Mouse (Mus musculus) hindbrain, embryonic 15.5 days (tissue): Measurements from ENCODE around the gene Plk4. TPM values are rescaled to one million over a fixed set of nuclear protein-coding genes. Genes with fewer than 3 reads are reported as not detected.
"Not testable (repeated sequence)": the region's sequence is repeated elsewhere in the genome, so short reads cannot be mapped to it uniquely, and the experiment has no call there.

Experiments used
- ATAC-seq: fragments of 200-750 bp; cut with Nextera tagmentation; 2 replicates; pipeline ENCODE4 v1.8.0; 2017; ENCODE audit warnings: low read depth, moderate number of reproducible peaks, moderate TSS enrichment; ENCODE audit not compliant: low FRiP score
- H3K27ac ChIP-seq: fragments of 300-500 bp; sonication (generic); replicated peaks from 2 replicates; pipeline ENCODE4 v1.5.1; 2015; ENCODE audit warnings: mild to moderate bottlenecking, inconsistent platforms
- H3K27me3 ChIP-seq: fragments of 300-500 bp; sonication (generic); 2 replicates; pipeline ENCODE4 v1.6.1; 2015; ENCODE audit warnings: control low read depth, inconsistent platforms
- H3K36me3 ChIP-seq: fragments of 300-500 bp; sonication (generic); 2 replicates; pipeline ENCODE4 v1.6.1; 2015; ENCODE audit warnings: control low read depth, inconsistent platforms
- H3K4me1 ChIP-seq: fragments of 300-500 bp; sonication (generic); replicated peaks from 2 replicates; pipeline ENCODE4 v1.6.1; 2015; ENCODE audit warnings: control low read depth, inconsistent platforms
- H3K4me2 ChIP-seq: fragments of 300-500 bp; sonication (generic); 2 replicates; pipeline ENCODE4 v1.6.1; 2015; ENCODE audit warnings: moderate library complexity, mild to moderate bottlenecking, inconsistent platforms
- H3K4me3 ChIP-seq: fragments of 300-500 bp; sonication (generic); 2 replicates; pipeline ENCODE4 v1.5.1; 2015; ENCODE audit warnings: mild to moderate bottlenecking, inconsistent platforms
- H3K9ac ChIP-seq: fragments of 300-500 bp; sonication (generic); 2 replicates; pipeline ENCODE4 v1.6.1; 2015; ENCODE audit warnings: inconsistent platforms
- H3K9me3 ChIP-seq: fragments of 300-500 bp; sonication (generic); 2 replicates; pipeline ENCODE4 v1.6.1; 2016; ENCODE audit warnings: control low read depth, inconsistent platforms
- WGBS: fragments of 180-500 bp; shearing (Covaris S2); methylation state at CpG from one replicate; pipeline ENCODE4 v1.1.7; 2015; 5-methylcytosine and 5-hydroxymethylcytosine counted together
- polyA plus RNA-seq: library from polyadenylated mRNA; unstranded; fragments of >200 nt; fragmentation: Nextera tagmentation; extraction: Ambion mirVana; gene quantifications from 2 replicates; pipeline ENCODE4 v1.2.1, GENCODE M21; 2015

The Plk4 gene
- polyA plus RNA-seq, 1 experiment from 2014 or later, result 17.4 TPM

- not testable (repeated sequence) for H3K36me3 ChIP-seq, H3K9me3 ChIP-seq, H3K4me1 ChIP-seq, H3K27me3 ChIP-seq
- Histone ChIP-seq H3K27ac (peak within 1 kb of the TSS; percentile 84), H3K9ac (peak within 1 kb of the TSS; percentile 68), H3K4me2 (peak within 1 kb of the TSS; percentile 71), H3K4me3 (peak within 1 kb of the TSS; percentile 58)
- WGBS, result under 1% methylated on average over 37 of the region's 39 CpGs
- ATAC-seq, result peak; percentile 99
These were observed 46.7 kb downstream of the Plk4 start, which contains the start of gene Mfsd8 for GRCm38 (mm10) chr3:40846473-40846956. Gene Mfsd8, minus strand, starts transcription at chr3:40846886.

GRCm38 (mm10) chr3:40846957-40847017, 47.0 kb downstream of the Plk4 start, which contains the start of gene Abhd18:
Gene Abhd18, plus strand, starts transcription at chr3:40846970.
- H3K9me3 ChIP-seq, H3K4me1 ChIP-seq, H3K36me3 ChIP-seq, H3K27me3 ChIP-seq, ATAC-seq: not testable (repeated sequence)
- Histone ChIP-seq H3K4me2 (peak within 1 kb of the TSS; percentile 71), H3K27ac (peak within 1 kb of the TSS; percentile 84), H3K9ac (peak within 1 kb of the TSS; percentile 68), H3K4me3 (peak within 1 kb of the TSS; percentile 58)
- no CpG with 5 or more reads among the region's 4 CpGs for WGBS

GRCm38 (mm10) chr3:40847018-40847417, 47.2 kb downstream of the Plk4 start:
- 2% methylated on average over 17 of the region's 21 CpGs for WGBS

DNA sequence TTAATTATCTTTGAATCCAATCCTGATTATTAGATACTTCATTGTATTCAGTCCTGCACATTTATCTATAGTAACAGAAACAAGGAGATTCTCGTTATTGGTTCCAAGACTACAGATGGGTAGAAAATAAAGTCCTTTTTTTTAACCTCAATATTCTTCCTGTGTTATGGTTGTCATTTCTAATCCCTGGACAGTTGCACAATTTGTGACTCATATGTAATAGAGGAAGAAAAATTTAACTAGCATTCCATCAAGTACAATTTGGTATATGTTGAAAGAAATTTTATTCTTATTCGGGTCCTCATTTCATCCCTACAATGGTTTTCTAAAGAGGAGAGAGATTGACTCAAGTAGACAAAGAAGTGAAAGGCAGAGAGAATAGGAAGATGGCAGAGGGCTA, 48.1 kb downstream of the Plk4 start:
- 88% methylated on average over 2 of the region's 2 CpGs for WGBS
- H3K9ac ChIP-seq, H3K9me3 ChIP-seq, H3K27ac ChIP-seq, ATAC-seq, H3K27me3 ChIP-seq, H3K36me3 ChIP-seq, H3K4me1 ChIP-seq, H3K4me3 ChIP-seq: not testable (repeated sequence)
- H3K4me2 ChIP-seq, result peak overlapping the region; percentile 71

More at GRCm38 (mm10) chr3:40847018-40847417, 47.2 kb downstream of the Plk4 start:
- H3K9me3 ChIP-seq, H3K27me3 ChIP-seq, H3K4me1 ChIP-seq, H3K36me3 ChIP-seq, ATAC-seq: not testable (repeated sequence)
- peak overlapping the region; percentile 58 for H3K4me3 ChIP-seq
- H3K27ac ChIP-seq, result peak overlapping the region; percentile 84
- peak overlapping the region; percentile 71 for H3K4me2 ChIP-seq
- peak overlapping the region; percentile 68 for H3K9ac ChIP-seq

GRCm38 (mm10) chr3:40853123-40853738, 53.4 kb downstream of the Plk4 start:
- H3K9me3 ChIP-seq, ATAC-seq, H3K27ac ChIP-seq, H3K36me3 ChIP-seq, H3K4me1 ChIP-seq, H3K4me2 ChIP-seq, H3K4me3 ChIP-seq, H3K9ac ChIP-seq, H3K27me3 ChIP-seq: not testable (repeated sequence)
- 95% methylated on average over 3 of the region's 3 CpGs for WGBS

Other genes with a start within 250 kb of the Plk4 start
- gene Slc25a31, start 91.2 kb upstream of the Plk4 start, polyA plus RNA-seq, result 0.55 and 0.58 TPM in 2 replicates
- gene Hspa4l, start 55.5 kb upstream of the Plk4 start, polyA plus RNA-seq, result 50.1 and 56.5 TPM in 2 replicates
- gene Mfsd8, start 46.9 kb downstream of the Plk4 start, polyA plus RNA-seq, result 10.5 and 11.0 TPM in 2 replicates
- gene Abhd18, start 47.0 kb downstream of the Plk4 start, polyA plus RNA-seq, result 11.4 and 16.7 TPM in 2 replicates
- 0.26 and 0.34 TPM in 2 replicates for gene 1700034I23Rik, start 102.5 kb downstream of the Plk4 start, polyA plus RNA-seq
- 4.1 and 5.3 TPM in 2 replicates for gene Larp1b, start 149.8 kb downstream of the Plk4 start, polyA plus RNA-seq